Mouse (Mus musculus): ENCODE measurements around the gene Gm49369.

DNA sequence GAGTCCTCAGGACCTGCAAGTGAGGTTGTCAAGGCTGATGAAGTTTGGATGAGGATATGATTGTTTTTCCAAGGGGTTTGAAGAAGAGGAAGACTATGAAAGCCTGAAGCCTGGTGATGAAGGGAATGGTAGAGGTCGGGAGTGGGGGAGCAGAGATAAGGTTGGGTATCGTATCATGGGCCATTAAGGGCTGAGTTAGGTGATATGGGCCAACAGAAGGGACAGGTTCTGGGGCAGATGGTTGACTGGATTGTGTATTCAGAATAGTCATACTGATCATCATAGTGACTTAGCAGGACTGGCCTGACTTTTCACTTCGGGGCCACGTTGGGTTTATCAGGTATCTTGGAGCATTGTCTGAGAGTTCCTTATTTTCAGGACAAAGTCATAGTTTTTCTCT lies 13.0 kb upstream of the Gm49369 start:
- no peak for TF ChIP-seq CTCF (IDR thresholded peaks at IDR 0.05; ENCODE audit: low read depth)
- no peak for TF ChIP-seq EP300 (IDR thresholded peaks at IDR 0.05; ENCODE audit: low read depth)
